Mouse (Mus musculus): ENCODE measurements at regions not wholly inside any gene's neighbourhood (a gene's known extent, or its start where the extent isn't known, plus 50 kb on each side); places are given as distances from the start of the nearest gene placed in this dataset.

GRCm38 (mm10) chr11:38224300-38224699 is 988.5 kb upstream of the Tenm2 start:
- in situ Hi-C loops (cut with MboI, MseI): no loop called here

DNA sequence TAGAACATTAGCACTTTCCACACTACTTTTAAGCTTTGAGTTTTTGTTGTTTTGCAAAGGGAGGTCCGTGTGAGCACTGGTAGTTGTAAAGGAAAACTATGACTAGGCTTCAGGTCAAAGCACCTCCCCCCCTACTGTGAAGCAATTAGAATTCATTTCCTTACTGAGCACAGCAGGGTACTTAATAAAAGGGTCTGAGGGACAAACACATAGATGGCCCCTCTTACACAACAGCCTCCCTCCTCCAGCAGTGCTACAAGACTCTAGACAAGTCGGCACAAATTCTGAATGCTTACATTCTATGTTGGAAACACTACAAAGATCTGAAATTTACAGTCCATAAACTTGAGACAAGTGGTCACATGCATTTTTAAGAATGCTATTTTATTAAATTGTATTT is 967.6 kb upstream of the Tenm2 start:
- in situ Hi-C loops (cut with MboI, MseI): no loop called here

DNA sequence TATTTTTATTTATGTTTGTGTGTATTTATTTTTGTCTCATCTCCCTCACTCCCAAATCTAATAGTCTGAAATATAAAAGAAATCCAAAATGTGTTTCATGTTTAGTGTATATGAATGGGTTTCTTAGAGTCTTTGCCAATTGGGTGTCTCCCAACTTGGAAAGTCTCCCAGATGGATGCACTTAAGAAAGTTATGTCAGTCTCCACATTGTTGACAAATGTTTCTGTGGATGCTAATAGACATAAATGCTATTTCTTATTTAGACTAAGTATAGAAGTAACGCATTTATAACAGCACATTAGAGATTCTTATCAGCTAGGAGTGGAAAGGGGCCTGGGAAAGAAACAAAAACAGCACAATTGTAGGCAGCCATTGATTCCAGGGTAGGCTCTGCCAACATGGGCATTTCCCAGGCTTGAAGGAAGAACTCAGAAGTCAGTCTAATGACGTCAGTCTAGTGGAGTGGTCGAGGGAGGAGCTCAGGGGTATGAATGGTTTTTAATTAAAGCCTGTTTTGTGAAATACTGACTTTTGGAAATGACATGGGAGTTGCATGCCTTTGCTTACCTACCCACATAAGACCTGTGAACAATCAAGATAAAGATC is 965.5 kb upstream of the Tenm2 start:
- in situ Hi-C loops (cut with MboI, MseI): no loop called here

DNA sequence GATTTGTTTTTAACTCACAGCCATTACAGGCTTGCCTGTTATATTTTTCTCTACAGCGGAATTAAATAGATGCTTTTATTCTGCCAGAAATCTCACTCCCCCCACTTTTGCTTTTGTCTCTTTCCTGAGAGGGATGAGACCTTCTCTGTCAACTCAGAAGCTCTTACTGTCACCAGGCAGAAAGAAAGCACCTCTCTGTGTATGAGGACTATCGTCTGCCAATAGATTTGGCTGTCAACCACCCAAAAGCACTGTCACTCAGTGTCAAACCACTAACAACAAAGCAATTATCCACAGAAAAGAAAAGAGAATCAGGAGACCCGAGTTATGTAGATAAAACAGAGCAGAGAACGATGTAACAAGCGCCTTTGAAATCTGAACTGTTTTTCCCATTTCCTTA is 958.0 kb upstream of the Tenm2 start:
- in situ Hi-C loops (cut with MboI, MseI): no loop called here

DNA sequence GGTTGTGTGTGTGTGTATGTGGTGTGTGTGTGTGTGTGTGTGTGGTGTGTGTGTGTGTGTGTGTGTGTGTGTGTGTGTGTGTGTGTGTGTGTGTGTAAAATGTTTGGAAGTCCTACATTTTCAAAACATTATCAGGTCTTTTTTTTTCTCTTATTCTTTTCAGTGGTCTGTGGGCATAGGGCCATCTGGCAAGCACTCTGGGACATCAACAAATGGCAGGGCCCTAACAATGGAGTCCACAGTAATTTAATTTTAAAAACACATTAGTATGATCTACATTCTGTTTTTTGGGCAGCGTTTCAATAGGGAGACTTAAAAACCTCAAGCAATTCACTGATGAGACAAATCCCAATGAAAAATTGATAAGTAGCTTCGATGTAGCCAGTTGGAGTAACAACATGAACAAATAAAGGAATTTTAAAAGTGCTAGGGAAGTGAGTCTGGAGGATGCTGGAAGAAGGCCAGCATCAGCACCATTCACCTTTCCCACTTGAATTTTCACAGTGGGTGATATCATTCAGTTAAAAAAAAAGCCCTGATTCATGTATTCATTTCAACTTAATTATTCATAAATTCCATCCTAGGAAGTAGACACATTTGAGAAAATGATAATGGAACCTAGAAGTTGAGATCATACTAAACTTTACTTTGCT is 956.3 kb upstream of the Tenm2 start:
- in situ Hi-C loops (cut with MboI, MseI): no loop called here

DNA sequence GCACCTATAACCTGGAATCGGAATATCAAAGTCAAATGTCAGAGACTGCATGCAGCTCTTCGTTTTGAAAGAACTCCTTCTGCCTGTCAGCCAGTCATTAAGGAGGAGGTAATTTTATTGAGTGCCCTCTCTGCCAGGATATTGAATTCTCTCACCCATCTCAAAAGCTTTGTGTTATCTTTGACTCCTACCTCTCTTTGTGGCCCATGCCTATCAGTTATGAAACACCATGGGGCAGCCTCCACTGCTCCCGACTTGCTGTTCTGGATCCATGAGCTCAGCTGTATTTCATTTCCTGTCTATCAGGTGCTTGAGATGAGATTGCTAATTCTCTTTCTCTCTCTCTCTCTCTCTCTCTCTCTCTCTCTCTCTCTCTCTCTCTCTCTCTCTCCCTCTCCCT is 955.7 kb upstream of the Tenm2 start:
- in situ Hi-C loops (cut with MboI, MseI): no loop called here

DNA sequence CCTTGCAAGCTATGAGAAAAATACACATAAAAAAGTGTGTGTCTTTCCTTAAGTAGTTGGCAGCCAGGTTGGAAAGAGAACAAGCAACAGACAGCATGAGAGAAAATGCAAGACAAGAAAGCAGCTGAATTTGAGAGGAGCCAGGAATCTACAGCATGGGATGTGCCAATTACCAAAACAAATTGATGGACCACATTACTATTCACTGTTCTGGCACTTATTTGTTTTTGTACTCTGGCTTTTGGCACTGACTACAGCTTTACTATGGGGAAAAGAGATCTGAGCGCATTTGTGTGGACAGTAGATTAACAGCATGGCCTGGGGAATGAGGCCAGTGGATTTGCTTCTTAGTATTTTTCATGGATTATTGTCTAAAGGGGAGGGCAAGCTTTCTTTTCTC is 935.0 kb upstream of the Tenm2 start:
- in situ Hi-C loops (cut with MboI, MseI): no loop called here

DNA sequence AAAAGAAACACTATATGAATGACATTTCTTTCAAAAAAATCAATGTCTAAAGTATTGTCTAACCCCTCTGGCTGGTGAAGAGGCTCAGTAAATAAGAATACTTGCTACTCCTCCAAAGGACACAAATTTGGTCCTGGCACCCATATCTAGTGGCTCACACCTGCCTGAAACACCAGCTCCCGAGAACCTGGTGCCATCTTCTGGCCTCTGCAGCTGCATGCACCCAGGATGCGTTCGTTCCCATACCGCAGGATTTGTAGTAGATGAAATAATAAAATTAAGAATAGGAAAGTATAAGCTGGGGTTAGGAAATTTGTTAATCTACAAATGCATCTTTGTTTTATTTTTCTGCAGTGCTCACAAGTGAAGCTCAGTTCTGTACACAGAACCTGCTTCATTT is 922.5 kb upstream of the Tenm2 start:
- in situ Hi-C loops (cut with MboI, MseI): no loop called here

- in situ Hi-C loops (cut with MboI, MseI): no loop called here
Measured at GRCm38 (mm10) chr11:38156944-38157343, 921.2 kb upstream of the Tenm2 start.

GRCm38 (mm10) chr11:38155706-38156105 is 919.9 kb upstream of the Tenm2 start:
- in situ Hi-C loops (cut with MboI, MseI): no loop called here

DNA sequence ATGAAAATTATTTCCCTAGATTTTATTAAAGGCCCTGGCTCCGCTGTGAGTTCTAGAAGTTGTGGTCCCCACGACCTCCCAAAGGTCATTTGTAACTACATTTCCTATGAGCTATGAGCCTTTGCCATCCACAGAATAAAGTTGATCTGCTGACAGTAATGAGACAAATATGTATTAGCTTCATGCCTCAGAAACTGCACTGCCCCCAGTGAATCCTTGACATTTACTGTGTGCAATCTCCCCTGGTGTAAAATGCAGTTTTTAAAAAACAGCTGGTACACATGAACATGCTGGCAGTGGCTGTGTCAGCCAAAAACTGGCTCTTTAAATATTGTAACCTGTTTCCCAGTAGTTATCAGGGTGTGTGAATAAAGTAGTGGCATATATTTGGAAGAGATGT is 907.7 kb upstream of the Tenm2 start:
- in situ Hi-C loops (cut with MboI, MseI): no loop called here

DNA sequence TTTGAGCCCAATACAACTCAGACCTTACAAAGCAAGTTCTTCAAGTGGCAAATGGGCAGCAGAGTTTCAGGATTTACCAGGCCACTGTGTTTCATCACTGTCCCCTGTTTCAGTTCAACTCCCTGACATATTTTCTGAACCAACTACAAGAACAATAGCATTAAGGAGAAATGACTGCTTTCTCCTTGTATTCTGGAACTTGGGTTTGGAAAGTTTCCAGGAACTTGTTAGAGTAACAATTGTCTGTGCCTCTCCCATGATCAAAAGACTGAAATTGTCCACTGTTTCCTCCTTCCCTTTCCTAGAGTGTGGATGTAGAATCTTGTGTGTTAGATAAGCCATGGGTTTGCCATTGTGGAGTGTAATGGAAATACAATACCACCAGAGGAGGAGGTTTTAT is 893.1 kb upstream of the Tenm2 start:
- in situ Hi-C loops (cut with MboI, MseI): no loop called here

DNA sequence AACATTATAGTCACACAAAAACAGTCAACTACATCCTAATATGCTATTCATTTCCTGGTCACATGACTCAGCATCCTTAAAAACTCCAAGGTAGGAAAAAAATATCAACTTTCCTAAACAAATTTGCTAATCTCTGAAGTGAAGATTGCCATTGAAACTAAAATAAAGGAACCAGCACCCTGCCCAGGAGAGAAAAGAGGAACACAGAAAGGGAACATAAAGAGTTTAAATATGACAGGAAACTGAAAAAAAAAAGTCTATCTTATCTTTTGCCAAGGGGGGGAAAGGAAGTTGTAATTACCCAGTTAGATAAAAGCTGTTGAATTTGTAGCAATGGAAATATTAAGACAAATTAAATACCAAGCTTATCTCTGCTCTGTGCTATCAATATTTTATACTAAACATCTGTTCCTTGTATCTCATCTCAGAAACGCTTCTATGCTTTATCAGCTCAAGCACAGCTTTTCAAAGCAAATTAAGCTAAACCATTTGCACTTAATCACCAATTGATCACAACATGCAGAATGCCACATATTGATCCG is 888.1 kb upstream of the Tenm2 start:
- in situ Hi-C loops (cut with MboI, MseI): no loop called here

GRCm38 (mm10) chr11:38122474-38122873 is 886.7 kb upstream of the Tenm2 start:
- in situ Hi-C loops (cut with MboI, MseI): no loop called here

GRCm38 (mm10) chr11:38121051-38121616 is 885.4 kb upstream of the Tenm2 start:
- in situ Hi-C loops (cut with MboI, MseI): no loop called here

DNA sequence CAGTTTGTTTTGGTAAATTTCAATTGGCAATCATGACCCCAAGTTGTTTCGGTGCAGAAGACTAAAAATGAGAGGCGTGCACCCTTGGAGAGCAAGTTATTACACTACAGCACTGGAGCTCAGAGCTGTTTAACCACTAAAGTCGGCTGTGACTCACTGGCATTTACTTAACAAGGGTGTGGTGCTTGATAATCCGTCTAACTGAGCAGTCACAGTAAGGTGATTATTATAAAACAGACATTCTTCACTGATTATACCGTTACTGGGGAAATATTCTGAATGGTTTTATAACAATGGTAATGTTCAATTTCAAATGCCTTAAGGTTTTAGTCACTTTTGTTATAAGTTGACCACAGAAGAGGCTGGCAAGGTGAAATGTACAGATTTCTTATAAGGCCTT is 882.0 kb upstream of the Tenm2 start:
- in situ Hi-C loops (cut with MboI, MseI): no loop called here

- in situ Hi-C loops (cut with MboI, MseI): no loop called here
Measured at GRCm38 (mm10) chr11:38092202-38092601, 856.4 kb upstream of the Tenm2 start.

DNA sequence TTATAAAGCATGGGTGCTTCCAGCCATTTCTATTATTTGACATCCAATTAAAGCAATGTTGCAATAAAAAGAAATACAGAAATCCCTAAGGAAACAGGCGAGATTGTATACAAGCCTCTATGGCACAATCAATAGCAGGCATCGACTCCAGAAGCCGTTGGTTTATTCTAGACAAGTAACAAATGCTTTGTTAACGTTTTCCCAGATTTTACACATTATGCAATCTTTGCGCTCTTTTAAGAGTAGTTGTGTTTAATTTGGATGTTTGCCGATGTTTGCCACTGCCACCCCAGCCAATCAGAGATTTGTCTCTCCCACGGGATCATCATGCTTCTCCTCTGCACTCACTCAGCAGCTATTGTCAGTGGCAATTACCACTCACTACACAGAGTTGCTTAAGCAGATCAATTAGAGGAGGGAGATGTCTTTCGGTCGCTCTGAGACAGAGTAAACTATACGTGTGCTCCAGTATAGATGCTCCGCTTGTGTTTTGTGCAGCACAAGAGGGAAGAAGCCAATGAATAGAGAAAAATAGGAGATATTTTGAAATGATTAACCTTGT is 839.5 kb upstream of the Tenm2 start:
- in situ Hi-C loops (cut with MboI, MseI): no loop called here

DNA sequence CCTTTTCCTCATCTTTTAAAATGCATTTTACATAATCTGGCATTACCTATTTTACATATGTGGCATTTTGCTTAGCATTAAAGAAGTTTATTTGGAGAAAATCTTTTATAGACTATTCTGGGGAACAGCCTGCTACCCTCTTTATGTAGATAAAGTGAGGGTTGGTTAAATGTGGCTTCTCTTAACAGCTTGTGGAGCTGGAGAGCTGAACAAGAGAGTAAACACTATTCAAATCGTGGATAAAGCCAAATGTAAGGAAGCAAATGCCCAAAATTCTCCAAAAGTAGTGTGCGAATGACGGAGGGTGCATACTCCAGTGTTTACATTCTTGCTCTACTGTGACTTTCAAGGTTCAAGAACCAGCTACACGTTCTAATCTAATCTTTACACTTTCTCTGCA is 833.9 kb upstream of the Tenm2 start:
- in situ Hi-C loops (cut with MboI, MseI): no loop called here

- in situ Hi-C loops (cut with MboI, MseI): no loop called here
Measured at GRCm38 (mm10) chr11:38067682-38068081, 831.9 kb upstream of the Tenm2 start.

GRCm38 (mm10) chr11:38066091-38066490 is 830.3 kb upstream of the Tenm2 start:
- in situ Hi-C loops (cut with MboI, MseI): no loop called here

DNA sequence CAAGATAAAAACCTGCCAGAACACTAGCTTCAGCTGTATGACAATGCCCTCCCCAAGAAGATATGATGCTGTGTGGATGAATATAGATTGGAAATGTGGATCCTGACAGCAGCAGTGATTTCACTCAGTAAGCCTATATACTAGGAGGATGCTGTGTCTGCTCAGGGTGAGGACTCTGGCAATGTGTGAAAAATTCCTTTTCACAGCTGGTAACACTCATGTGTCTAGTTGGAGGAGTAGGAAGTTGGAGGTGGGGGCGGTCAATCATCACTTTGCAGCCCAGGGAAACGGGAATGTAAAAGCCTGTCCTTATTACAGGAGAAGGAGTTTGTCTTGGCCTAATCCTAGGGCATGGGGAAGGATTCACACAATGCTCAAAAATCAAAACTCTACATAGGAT is 824.3 kb upstream of the Tenm2 start:
- in situ Hi-C loops (cut with MboI, MseI): no loop called here

GRCm38 (mm10) chr11:38058896-38059295 is 823.1 kb upstream of the Tenm2 start:
- in situ Hi-C loops (cut with MboI, MseI): no loop called here
